Mouse (Mus musculus) limb, embryonic 11.5 days (tissue): ENCODE measurements around the gene Col28a1. TPM values are rescaled to one million over a fixed set of nuclear protein-coding genes. Genes with fewer than 3 reads are reported as not detected.
A peak's percentile ranks its signal among the peaks of the same experiment; 100 is the strongest.

Source experiments
- ATAC-seq: fragments of 200-750 bp; cut with Nextera tagmentation; 2 replicates; pipeline ENCODE4 v1.8.0; 2017; ENCODE audit warnings: low read depth; ENCODE audit not compliant: insufficient number of reproducible peaks, low FRiP score, low TSS enrichment
- DNase-seq: peaks from one replicate; pipeline ENCODE4 v3.0.0-alpha.2; 2015; ENCODE audit warnings: low spot score
- H3K27ac ChIP-seq: fragments of 300-500 bp; sonication (generic); replicated peaks from 2 replicates; pipeline ENCODE4 v1.5.1; 2014; ENCODE audit warnings: low read depth, mild to moderate bottlenecking, low read length
- H3K27me3 ChIP-seq: fragments of 300-500 bp; sonication (generic); 2 replicates; pipeline ENCODE4 v1.6.1; 2014; ENCODE audit warnings: mild to moderate bottlenecking, low read length, mixed read lengths; ENCODE audit not compliant: control insufficient read depth, insufficient read depth
- H3K36me3 ChIP-seq: fragments of 300-500 bp; sonication (generic); 2 replicates; pipeline ENCODE4 v1.6.1; 2014; ENCODE audit warnings: mild to moderate bottlenecking, low read length, moderate library complexity, mixed read lengths; ENCODE audit not compliant: control insufficient read depth, insufficient read depth
- H3K4me1 ChIP-seq: fragments of 300-500 bp; sonication (generic); 2 replicates; pipeline ENCODE4 v1.6.1; 2014; ENCODE audit warnings: low read length, mixed read lengths; ENCODE audit not compliant: control insufficient read depth, insufficient read depth
- H3K4me2 ChIP-seq: fragments of 300-500 bp; sonication (generic); 2 replicates; pipeline ENCODE4 v1.6.1; 2014; ENCODE audit warnings: low read depth, mild to moderate bottlenecking, moderate library complexity; ENCODE audit not compliant: severe bottlenecking
- H3K4me3 ChIP-seq: fragments of 300-500 bp; sonication (generic); 2 replicates; pipeline ENCODE4 v1.5.1; 2014; ENCODE audit warnings: low read depth, low read length
- H3K9ac ChIP-seq: fragments of 300-500 bp; sonication (generic); 2 replicates; pipeline ENCODE4 v1.6.1; 2014; ENCODE audit warnings: mild to moderate bottlenecking, low read length
- H3K9me3 ChIP-seq: fragments of 300-500 bp; sonication (generic); 2 replicates; pipeline ENCODE4 v1.6.1; 2016; ENCODE audit warnings: low read length; ENCODE audit not compliant: control insufficient read depth
- WGBS: fragments of 180-500 bp; shearing (Covaris S2); extraction: QIAGEN DNeasy Blood & Tissue Kit; methylation state at CpG from one replicate; pipeline ENCODE4 v1.1.7; 2014; 5-methylcytosine and 5-hydroxymethylcytosine counted together
- polyA plus RNA-seq: library from polyadenylated mRNA; unstranded; fragments of >200 nt; fragmentation: Nextera tagmentation; extraction: Ambion mirVana; gene quantifications from 2 replicates; pipeline ENCODE4 v1.2.1, GENCODE M21; 2014

Gene Col28a1
- polyA plus RNA-seq, 1 experiment from 2014 or later = 0.12 TPM

DNA sequence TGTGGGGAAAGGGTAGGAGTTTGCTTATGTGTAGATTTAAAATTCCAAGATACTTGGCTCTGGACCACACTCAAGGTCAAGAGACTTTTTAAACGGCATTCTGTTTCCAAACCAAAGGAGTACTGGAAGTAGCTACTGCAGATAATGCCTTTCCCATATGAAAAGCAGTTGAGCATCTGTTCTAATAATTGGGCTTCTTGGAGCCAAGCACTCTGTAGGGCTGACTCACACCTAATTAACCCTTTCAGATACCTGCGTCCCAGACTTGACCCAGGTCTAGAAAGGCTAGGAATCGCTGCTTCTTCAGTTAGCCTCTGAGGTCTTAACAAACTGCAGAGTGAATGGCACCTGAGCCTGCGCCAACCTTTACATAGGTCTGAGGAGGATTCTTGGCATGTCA lies 223.0 kb downstream of the Col28a1 start:
- Histone ChIP-seq H3K4me1 (0 out of 2 replicates have a peak, but pooled peaks cover 5% of the 10 kb centered on the region), H3K9me3 (no peaks in the 10 kb centered on the region), H3K36me3 (no peaks in the 10 kb centered on the region), H3K27me3 (no peaks in the 10 kb centered on the region), H3K4me3 (no peak overlapping the region), H3K9ac (no peak overlapping the region), H3K4me2 (no peak overlapping the region), H3K27ac (no peak overlapping the region)
- ATAC-seq = 0 out of 2 replicates have a peak, but pooled peaks have one; percentile 35
- WGBS = 65% methylated on average over 4 of the region's 4 CpGs
- no peak for DNase-seq

GRCm38 (mm10) chr6:7965833-7966522 lies 226.4 kb downstream of the Col28a1 start:
- DNase-seq (peak; percentile 42), ATAC-seq (peak; percentile 81; the same call in 1 of the 2 replicates)
- Histone ChIP-seq H3K36me3 (no peaks in the 10 kb centered on the region), H3K4me1 (0 out of 2 replicates have a peak, but pooled peaks cover 5% of the 10 kb centered on the region), H3K27ac (no peak overlapping the region), H3K9me3 (no peaks in the 10 kb centered on the region), H3K9ac (no peak overlapping the region), H3K27me3 (no peaks in the 10 kb centered on the region), H3K4me3 (no peak overlapping the region), H3K4me2 (no peak overlapping the region)
- 34% methylated on average over 11 of the region's 11 CpGs for WGBS

DNA sequence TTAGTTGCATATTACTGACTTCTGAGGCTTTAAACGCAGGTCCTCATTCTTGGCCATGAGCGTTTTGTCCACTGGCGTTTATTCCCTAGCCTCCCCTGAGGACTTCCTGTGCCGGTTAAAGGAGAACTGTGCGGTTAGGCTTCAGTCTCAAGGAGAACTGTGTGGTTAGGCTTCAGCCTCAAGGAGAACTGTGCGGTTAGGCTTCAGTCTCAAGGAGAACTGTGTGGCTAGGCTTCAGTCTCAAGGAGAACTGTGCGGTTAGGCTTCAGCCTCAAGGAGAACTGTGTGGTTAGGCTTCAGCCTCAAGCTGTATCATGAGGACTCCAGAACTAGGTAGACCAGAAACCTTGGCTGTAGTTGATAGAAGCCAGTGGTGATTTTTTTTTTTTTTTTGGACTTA lies 229.7 kb downstream of the Col28a1 start:
- H3K4me3 ChIP-seq = no peak overlapping the region
- no peaks in the 10 kb centered on the region for H3K36me3 ChIP-seq
- H3K27ac ChIP-seq = no peak overlapping the region
- no peaks in the 10 kb centered on the region for H3K27me3 ChIP-seq
- DNase-seq (no peak), ATAC-seq (no peak)
- H3K9me3 ChIP-seq = no peaks in the 10 kb centered on the region
- no peaks in the 10 kb centered on the region for H3K4me1 ChIP-seq
- H3K9ac ChIP-seq = no peak overlapping the region
- H3K4me2 ChIP-seq = no peak overlapping the region
- 85% methylated on average over 7 of the region's 7 CpGs for WGBS

GRCm38 (mm10) chr6:7952208-7952607 lies 240.2 kb downstream of the Col28a1 start:
- ATAC-seq (no peak), DNase-seq (no peak)
- no peak overlapping the region for H3K4me3 ChIP-seq
- H3K4me1 ChIP-seq = no peaks in the 10 kb centered on the region
- H3K9ac ChIP-seq = no peak overlapping the region
- no peaks in the 10 kb centered on the region for H3K36me3 ChIP-seq
- WGBS = 59% methylated on average over 2 of the region's 2 CpGs
- no peaks in the 10 kb centered on the region for H3K9me3 ChIP-seq
- H3K4me2 ChIP-seq = no peak overlapping the region
- H3K27ac ChIP-seq = no peak overlapping the region
- no peaks in the 10 kb centered on the region for H3K27me3 ChIP-seq

- Histone ChIP-seq H3K4me3 (no peak overlapping the region), H3K36me3 (no peaks in the 10 kb centered on the region), H3K27me3 (no peaks in the 10 kb centered on the region), H3K9me3 (no peaks in the 10 kb centered on the region), H3K9ac (no peak overlapping the region), H3K27ac (no peak overlapping the region), H3K4me2 (no peak overlapping the region), H3K4me1 (no peaks in the 10 kb centered on the region)
- ATAC-seq (no peak), DNase-seq (no peak)
Observed at GRCm38 (mm10) chr6:7951778-7952177, 240.6 kb downstream of the Col28a1 start.

Other genes with a start within 250 kb of the Col28a1 start
- 27.9 and 32.2 TPM in 2 replicates for gene Mios, start 16.6 kb upstream of the Col28a1 start, polyA plus RNA-seq
- 203 and 211 TPM in 2 replicates for gene Rpa3, start 66.6 kb upstream of the Col28a1 start, polyA plus RNA-seq
- gene Umad1, start 66.7 kb upstream of the Col28a1 start, polyA plus RNA-seq = 16.7 and 18.0 TPM in 2 replicates
- 16.1 and 16.6 TPM in 2 replicates for gene Gm45062, start 66.8 kb upstream of the Col28a1 start, polyA plus RNA-seq